Mouse (Mus musculus): ENCODE data around the gene C1qtnf1. TPM values are rescaled to one million over a fixed set of nuclear protein-coding genes. Genes with fewer than 3 reads are reported as not detected.

Gene C1qtnf1
- polyA plus RNA-seq, 1 experiment from 2014 or later = 6.3 TPM

DNA sequence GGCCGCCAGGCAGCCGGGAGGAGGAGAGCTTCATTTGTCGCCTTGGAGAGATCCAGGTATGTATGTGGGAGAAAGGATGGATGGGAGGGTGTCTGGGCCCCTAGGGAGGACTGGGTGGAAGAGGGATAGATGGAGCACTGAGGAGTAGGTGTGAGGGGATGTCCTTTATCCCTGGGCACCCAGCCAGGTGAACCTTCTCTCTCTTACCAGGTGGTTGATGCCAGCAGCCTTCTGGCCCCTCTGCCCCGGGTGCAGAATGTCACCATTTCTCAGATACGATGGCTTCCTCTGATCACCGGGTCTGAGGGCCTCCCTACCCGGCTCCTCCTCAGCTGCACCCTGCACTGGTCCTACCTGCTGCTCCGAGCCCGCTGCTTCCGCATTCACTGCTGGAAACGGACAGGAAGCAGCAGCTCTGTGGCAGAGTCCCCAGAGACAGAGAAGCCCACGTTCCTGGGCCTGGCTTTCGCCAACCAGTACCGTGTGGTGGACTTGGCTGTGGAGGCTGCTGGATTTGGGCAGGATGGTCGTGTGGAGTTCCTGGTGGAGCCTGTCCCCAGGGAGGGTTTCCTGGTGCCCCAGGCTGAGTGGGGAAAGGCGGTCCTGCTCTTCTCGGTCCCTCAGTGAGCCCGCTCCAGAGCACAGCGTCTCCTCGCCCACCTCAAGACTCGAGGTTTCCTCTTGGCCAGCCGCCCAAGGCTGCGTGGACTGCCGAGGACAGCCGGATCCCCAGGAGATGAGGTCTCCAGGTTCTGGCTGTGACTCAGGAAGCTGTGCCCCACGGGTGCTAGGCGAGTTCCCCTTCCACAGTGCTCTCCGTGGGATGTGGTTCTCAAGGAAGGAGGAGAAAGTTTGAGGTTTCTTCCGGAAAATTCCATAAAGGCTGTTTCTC, 59.1 kb downstream of the C1qtnf1 start:
- 83% methylated on average over 29 of the region's 29 CpGs for WGBS
- Histone ChIP-seq H3K36me3 (peaks cover 15% of the 10 kb centered on the region; the same call in 1 of the 2 replicates), H3K27me3 (replicated peaks) (no peaks in the 10 kb centered on the region), H3K4me2 (replicated peaks) (no peak overlapping the region), H3K27ac (no peak overlapping the region), H3K9me3 (no peaks in the 10 kb centered on the region), H3K9ac (no peak overlapping the region), H3K4me3 (replicated peaks) (no peak overlapping the region), H3K4me1 (replicated peaks) (peaks cover 9% of the 10 kb centered on the region)
- ATAC-seq = no peak

DNA sequence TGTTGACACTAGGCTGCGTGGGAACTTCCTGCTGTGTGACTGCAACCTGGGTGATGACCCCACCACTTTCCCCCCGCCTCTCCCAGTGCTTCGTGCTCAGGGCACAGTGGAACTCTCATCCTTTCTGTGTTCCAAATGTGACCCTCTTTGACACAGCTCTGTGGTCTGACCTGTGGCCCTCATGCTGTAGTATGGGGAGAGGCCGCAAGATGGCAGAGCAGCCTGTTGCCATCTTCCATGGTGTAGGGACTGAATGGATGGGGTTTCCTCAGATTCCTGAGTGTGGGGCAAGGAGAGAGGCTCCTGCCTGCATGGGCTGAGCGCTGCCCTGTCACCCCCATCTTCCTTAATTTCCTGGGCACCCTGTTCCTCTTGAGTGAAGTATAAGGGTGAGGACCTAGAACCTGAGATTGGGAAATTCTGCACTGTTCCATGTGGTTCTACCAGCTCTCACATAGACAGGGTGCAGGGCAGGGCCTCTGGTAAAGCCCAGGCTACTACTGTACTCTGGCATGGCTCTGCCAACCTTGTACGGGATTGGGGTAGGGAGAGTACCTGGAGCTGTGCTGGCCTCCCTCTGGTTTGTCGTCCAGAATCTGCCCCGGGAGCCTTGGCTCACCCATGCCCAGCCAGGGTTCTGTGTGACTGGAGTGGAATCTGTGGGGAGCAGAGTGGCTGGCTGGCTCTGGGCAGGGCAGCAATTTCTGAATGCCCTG, 60.3 kb downstream of the C1qtnf1 start:
- Histone ChIP-seq H3K4me1 (replicated peaks) (peaks cover 17% of the 10 kb centered on the region), H3K4me3 (replicated peaks) (no peak overlapping the region), H3K27me3 (replicated peaks) (no peaks in the 10 kb centered on the region), H3K36me3 (peaks cover 13% of the 10 kb centered on the region; the same call in 1 of the 2 replicates), H3K9ac (no peak overlapping the region), H3K4me2 (replicated peaks) (no peak overlapping the region), H3K27ac (no peak overlapping the region), H3K9me3 (no peaks in the 10 kb centered on the region)
- 75% methylated on average over 8 of the region's 8 CpGs for WGBS
- ATAC-seq = no peak

DNA sequence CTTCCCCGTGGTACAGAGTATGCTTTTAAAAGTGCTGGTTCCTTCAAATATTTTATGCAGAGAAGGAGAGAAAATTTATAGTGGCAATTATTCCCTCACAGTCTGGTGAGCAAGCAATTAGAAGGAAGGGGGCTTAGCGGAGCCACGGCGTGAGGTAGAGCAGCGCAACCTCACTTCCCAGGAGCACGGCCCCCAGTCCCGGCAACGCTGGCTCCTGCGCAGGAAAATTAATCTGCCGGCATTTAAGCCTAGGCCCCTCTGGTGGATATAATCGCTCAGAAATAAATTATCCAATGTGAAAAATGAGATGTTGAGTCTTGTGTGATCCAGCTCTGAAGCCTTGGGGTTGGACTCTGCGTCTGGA, 60.9 kb downstream of the C1qtnf1 start:
- no peak overlapping the region for H3K9ac ChIP-seq
- no peak overlapping the region for H3K4me2 ChIP-seq (replicated peaks)
- peaks cover 12% of the 10 kb centered on the region; the same call in 1 of the 2 replicates for H3K36me3 ChIP-seq
- ATAC-seq = no peak
- H3K27ac ChIP-seq = no peak overlapping the region
- WGBS = 76% methylated on average over 12 of the region's 12 CpGs
- no peak overlapping the region for H3K4me3 ChIP-seq (replicated peaks)
- no peaks in the 10 kb centered on the region for H3K27me3 ChIP-seq (replicated peaks)
- no peaks in the 10 kb centered on the region for H3K9me3 ChIP-seq
- peaks cover 17% of the 10 kb centered on the region for H3K4me1 ChIP-seq (replicated peaks)

DNA sequence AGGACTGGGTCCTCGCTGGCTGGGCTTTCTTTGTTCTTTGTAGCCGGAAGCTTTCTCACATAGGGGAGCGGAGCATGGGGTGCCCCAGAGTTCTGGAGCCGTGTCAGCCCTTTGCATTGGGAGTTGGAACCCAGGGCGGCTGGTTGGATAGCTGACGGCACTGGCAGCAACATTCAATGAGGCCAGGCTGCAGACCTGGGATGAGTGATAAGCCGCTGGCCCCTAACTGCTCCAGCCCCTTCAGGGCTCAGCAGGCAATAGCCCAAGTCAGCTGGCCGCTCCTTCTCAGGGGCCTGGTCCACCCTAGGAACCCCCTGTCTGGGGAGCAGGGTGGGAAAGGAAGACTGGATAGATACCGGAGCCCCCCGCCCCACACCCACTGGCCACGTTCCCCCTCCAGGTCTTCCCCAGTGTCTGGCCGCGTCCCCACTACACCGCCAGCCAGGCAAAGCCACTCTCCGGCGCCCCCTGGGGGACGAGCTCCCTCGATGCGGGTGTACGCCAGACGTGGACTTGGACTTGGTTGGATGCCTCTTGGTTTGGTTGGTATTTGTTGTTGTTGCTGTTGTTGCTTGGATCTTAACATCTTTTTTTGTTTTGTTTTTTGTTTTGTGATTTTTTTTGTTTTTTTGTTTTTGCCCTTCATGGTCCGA, 62.7 kb downstream of the C1qtnf1 start:
- Histone ChIP-seq H3K4me1 (replicated peaks) (peaks cover 17% of the 10 kb centered on the region), H3K27me3 (replicated peaks) (no peaks in the 10 kb centered on the region), H3K9me3 (no peaks in the 10 kb centered on the region), H3K36me3 (peaks cover 7% of the 10 kb centered on the region; the same call in 1 of the 2 replicates), H3K9ac (no peak overlapping the region), H3K27ac (no peak overlapping the region), H3K4me2 (replicated peaks) (peak overlapping the region; percentile 53), H3K4me3 (replicated peaks) (no peak overlapping the region)
- peak; percentile 58 for ATAC-seq
- WGBS = 26% methylated on average over 22 of the region's 22 CpGs

DNA sequence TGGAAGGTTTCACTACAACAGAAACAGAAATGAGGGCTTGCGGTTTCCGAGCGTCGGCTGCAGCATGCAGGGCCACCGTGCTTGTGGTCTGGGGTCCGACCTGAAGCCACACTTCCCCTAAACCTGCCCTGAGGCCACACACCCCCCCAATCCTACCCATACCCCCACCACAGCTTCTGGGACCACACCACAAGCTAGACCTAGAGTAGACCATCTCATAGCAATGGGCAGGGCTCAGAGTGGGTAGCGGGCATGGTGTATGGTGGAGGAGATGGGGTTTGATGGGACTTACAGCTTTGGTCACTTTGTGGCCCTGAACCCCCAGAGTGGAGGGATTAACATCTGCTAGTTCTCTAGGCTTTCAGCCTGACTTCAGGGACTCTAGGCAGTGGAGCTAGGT, 63.2 kb downstream of the C1qtnf1 start:
- peaks cover 17% of the 10 kb centered on the region for H3K4me1 ChIP-seq (replicated peaks)
- no peak for ATAC-seq
- H3K27me3 ChIP-seq (replicated peaks) = no peaks in the 10 kb centered on the region
- WGBS = 83% methylated on average over 7 of the region's 7 CpGs
- no peak overlapping the region for H3K4me3 ChIP-seq (replicated peaks)
- H3K9me3 ChIP-seq = no peaks in the 10 kb centered on the region
- H3K4me2 ChIP-seq (replicated peaks) = no peak overlapping the region
- no peak overlapping the region for H3K9ac ChIP-seq
- peaks cover 7% of the 10 kb centered on the region; the same call in 1 of the 2 replicates for H3K36me3 ChIP-seq
- no peak overlapping the region for H3K27ac ChIP-seq

DNA sequence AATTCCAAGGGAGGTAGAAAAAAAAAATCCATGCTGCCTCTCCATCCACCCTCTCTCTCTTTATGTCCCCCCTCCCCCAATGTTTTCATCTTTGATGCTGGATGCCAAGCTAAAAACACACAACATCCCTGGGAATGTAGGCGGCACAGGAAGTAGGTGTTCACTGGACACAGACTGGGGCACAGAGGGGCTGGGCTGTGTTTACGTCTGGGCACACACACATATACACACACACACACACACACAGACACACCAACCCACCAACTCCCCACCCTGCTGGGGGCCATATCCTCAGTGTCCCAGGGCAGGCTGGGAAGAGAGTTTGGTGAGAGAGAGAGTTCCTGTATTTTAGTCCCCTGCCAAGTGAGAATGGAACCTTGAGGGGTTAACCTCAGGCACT, 65.5 kb downstream of the C1qtnf1 start:
- Histone ChIP-seq H3K27me3 (replicated peaks) (no peaks in the 10 kb centered on the region), H3K9me3 (no peaks in the 10 kb centered on the region), H3K4me2 (replicated peaks) (no peak overlapping the region), H3K36me3 (no peaks in the 10 kb centered on the region), H3K27ac (no peak overlapping the region), H3K4me1 (replicated peaks) (peaks cover 17% of the 10 kb centered on the region), H3K4me3 (replicated peaks) (no peak overlapping the region), H3K9ac (no peak overlapping the region)
- no peak for ATAC-seq
- WGBS = 52% methylated on average over 2 of the region's 2 CpGs

DNA sequence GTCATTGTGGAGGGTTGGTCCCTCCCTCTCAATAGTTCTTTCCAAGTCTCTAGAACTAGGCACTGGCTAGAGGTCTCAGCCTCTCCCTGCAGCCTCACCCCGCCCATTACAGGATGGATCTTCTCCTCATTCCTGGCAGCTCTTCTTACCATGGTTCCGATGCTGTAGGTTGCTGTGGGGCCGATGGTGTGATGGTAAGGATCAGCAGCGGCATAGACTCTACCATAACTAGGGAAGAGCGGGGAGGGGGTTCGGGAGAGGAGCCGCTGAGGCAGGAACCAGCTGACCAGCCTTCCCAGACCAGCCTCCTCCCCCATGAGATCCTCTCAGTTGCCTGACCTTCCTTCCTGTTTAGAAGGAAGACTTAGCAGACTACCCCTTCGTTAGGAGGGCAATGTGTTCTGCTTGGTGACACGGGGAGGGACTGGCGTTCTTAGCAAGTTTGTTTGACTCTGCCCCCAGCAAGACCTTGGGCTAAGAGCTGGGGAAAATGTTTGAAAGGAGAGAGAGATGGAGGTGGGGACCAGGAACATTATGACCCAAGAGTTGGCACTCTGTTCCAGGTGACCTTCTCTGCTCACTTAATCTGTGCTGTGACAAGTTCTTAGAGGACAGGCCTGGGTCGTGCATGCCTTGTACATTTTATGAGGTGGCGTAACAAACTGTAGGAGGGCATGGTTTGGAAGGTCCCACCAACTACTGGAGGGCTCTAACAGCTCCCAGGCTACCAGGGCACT, 66.2 kb downstream of the C1qtnf1 start:
- Histone ChIP-seq H3K27me3 (replicated peaks) (no peaks in the 10 kb centered on the region), H3K4me1 (replicated peaks) (peaks cover 17% of the 10 kb centered on the region), H3K9me3 (no peaks in the 10 kb centered on the region), H3K4me2 (replicated peaks) (no peak overlapping the region), H3K9ac (no peak overlapping the region), H3K27ac (no peak overlapping the region), H3K36me3 (no peaks in the 10 kb centered on the region), H3K4me3 (replicated peaks) (no peak overlapping the region)
- ATAC-seq = no peak
- 69% methylated on average over 12 of the region's 12 CpGs for WGBS

DNA sequence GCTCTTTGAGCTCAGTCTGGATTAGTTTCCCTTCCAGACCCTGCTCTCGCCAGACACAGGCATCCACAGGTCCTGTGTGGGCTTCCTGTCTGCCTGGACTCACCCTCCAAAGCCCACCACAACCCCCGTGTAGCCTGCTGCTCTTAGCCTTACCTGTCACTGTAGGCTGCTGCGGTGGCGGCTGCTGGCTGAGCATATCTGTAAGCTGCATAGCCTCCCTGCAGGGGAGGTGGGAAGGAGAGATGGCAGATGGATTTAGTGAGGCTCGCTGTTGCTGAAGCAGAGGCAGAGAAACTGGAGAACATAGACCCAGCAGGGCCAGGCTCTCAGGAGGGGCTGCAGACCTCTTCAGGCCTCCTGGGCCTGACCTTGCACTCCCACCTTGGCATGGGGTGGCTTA, 67.1 kb downstream of the C1qtnf1 start:
- no peak overlapping the region for H3K4me3 ChIP-seq (replicated peaks)
- WGBS = 46% methylated on average over 5 of the region's 5 CpGs
- no peaks in the 10 kb centered on the region for H3K9me3 ChIP-seq
- no peak overlapping the region for H3K4me2 ChIP-seq (replicated peaks)
- no peak for ATAC-seq
- no peaks in the 10 kb centered on the region for H3K36me3 ChIP-seq
- no peak overlapping the region for H3K9ac ChIP-seq
- peaks cover 17% of the 10 kb centered on the region for H3K4me1 ChIP-seq (replicated peaks)
- no peaks in the 10 kb centered on the region for H3K27me3 ChIP-seq (replicated peaks)
- no peak overlapping the region for H3K27ac ChIP-seq

DNA sequence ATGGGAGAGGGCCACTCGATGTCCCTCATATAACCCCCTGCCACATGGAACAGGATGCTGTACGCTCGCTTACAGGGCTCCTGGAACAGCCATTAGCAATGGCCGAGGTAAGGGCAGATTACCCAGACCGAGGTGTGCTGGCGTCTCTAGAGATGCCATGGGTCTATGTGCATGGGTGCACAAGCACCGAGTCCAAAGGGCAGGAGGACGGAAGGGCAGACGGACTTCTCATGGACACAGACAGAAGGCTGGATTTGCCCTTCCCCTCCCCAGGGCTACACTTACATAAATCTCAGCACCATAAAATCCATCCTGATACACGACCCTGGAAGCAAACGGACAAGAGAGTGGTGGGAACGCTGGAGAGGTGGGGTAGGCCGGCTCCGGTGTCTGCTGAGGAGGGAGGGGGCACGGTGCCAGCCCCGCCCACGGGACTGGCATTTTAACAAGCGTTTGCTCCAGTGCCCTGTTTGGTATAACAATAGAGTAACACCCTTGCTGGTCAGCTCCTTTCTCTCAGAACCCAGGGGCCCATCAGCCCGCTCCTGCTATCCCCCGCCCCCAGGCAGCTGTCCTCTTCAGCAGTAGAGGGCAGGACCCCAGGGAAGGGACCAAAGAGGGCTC, 68.2 kb downstream of the C1qtnf1 start:
- no peak overlapping the region for H3K9ac ChIP-seq

More for the DNA sequence above, 68.2 kb downstream of the C1qtnf1 start:
- H3K4me2 ChIP-seq (replicated peaks) = no peak overlapping the region
- no peak overlapping the region for H3K27ac ChIP-seq
- H3K27me3 ChIP-seq (replicated peaks) = no peaks in the 10 kb centered on the region
- H3K4me1 ChIP-seq (replicated peaks) = peaks cover 10% of the 10 kb centered on the region
- no peak for ATAC-seq
- 55% methylated on average over 20 of the region's 20 CpGs for WGBS
- H3K9me3 ChIP-seq = no peaks in the 10 kb centered on the region
- no peaks in the 10 kb centered on the region for H3K36me3 ChIP-seq
- H3K4me3 ChIP-seq (replicated peaks) = no peak overlapping the region

Measured in intestine, embryonic 15.5 days (tissue).